Mouse (Mus musculus) liver, adult (tissue): ENCODE results near the gene Psd.

Experiments
- GATA4 ChIP-seq: IDR thresholded peaks from 2 replicates; pipeline ENCODE4 v1.6.1; 2014; ENCODE audit warnings: mild to moderate bottlenecking, low read length; ENCODE audit not compliant: insufficient replicate concordance

Gene Psd

DNA sequence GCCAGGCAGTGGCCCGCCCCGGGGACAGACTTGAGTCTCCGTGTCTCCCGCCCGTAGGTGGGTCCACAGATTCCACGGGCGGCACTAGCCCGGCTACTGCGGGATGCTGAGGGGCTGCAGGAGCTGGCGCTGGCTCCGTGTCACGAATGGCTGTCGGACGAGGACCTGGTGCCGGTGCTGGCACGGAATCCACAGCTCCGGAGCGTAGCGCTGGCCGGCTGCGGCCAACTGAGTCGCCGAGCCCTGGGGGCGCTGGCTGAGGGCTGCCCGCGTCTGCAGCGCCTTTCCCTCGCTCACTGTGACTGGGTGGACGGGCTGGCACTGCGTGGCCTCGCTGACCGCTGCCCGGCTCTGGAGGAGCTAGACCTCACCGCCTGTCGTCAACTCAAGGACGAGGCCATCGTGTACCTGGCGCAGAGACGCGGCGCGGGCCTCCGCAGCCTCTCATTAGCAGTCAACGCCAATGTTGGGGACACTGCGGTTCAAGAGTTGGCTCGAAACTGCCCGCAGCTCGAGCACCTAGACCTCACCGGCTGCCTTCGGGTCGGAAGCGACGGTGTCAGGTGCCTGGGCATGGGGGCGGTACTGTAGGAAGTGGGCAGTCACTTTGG lies 2.2 kb upstream of the Psd start:
- no peak for TF ChIP-seq GATA4

GRCm38 (mm10) chr19:46328081-46329030 lies 1.4 kb upstream of the Psd start, which contains the start of gene Fbxl15:
TSS of gene Fbxl15 (plus strand) at chr19:46328184.
- TF ChIP-seq GATA4, result peak; percentile 10; the same call in 1 of the 2 replicates

GRCm38 (mm10) chr19:46327531-46328064 lies 642 bp upstream of the Psd start:
- TF ChIP-seq GATA4, result no peak

- no peak for TF ChIP-seq GATA4
Observed at GRCm38 (mm10) chr19:46326019-46326755, 769 bp downstream of the Psd start.

DNA sequence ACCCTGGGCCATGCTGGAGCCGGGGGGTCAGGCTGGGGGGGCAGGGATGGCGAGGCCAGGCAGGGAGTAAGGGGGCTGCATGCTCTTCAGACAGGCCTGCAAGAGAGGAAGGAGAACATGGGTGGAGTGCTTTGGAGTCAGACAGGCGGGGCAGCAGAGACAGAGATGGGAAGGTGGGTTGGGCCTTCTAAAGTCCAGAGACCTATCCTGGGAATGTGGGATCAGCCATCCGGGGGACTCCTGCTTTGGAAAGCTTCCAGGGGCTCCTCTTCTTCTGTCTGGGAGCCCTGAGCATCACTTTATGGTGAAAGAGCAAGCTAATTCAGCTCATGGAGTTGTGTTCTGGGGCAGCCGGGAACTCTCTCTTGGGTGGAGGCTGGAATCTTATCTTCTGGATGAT lies 2.0 kb downstream of the Psd start:
- TF ChIP-seq GATA4, result no peak

DNA sequence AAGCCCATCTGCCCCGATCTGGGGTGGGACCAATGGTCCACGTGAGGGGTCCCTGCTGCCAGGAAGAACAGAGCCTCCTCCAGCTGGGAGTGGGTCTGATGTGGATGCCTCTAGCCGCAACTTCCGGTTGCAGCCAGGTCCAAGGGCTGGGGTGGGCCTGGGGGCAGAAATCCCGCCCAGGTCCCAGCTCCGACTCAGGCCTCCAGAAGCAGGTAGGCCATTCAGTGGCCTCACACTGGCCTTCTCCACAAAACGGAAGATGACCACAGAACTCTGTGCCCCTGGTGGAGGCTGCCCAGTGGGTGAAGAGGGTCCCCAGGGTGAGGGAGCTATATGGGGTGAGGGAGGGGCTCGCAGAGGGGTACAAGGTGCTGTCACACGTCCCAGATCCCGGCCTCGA lies 2.6 kb downstream of the Psd start:
- TF ChIP-seq GATA4, result no peak

DNA sequence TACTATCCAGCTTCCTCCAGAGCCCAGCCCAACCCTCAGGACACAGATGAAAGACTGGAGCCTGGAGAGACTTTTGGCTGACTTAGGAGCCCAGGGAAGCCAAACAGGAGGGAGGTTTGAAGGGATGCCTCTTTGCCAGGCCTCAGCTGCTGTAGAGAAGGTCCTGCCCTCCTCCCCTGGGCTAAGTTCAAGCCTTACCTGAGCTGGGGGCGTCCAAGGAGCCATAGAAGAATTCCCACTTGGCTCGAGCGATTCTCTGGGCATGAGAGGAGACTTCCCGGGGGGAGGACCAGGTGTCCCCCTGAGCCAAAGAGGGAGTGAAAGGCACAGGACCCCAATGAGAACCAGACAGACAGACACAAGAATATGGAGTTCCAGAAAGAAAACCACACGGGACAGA lies 3.2 kb downstream of the Psd start:
- no peak for TF ChIP-seq GATA4

- TF ChIP-seq GATA4, result no peak
Observed at GRCm38 (mm10) chr19:46322996-46323572, 3.9 kb downstream of the Psd start.

- TF ChIP-seq GATA4, result no peak
Observed at GRCm38 (mm10) chr19:46322144-46322995, 4.6 kb downstream of the Psd start.

DNA sequence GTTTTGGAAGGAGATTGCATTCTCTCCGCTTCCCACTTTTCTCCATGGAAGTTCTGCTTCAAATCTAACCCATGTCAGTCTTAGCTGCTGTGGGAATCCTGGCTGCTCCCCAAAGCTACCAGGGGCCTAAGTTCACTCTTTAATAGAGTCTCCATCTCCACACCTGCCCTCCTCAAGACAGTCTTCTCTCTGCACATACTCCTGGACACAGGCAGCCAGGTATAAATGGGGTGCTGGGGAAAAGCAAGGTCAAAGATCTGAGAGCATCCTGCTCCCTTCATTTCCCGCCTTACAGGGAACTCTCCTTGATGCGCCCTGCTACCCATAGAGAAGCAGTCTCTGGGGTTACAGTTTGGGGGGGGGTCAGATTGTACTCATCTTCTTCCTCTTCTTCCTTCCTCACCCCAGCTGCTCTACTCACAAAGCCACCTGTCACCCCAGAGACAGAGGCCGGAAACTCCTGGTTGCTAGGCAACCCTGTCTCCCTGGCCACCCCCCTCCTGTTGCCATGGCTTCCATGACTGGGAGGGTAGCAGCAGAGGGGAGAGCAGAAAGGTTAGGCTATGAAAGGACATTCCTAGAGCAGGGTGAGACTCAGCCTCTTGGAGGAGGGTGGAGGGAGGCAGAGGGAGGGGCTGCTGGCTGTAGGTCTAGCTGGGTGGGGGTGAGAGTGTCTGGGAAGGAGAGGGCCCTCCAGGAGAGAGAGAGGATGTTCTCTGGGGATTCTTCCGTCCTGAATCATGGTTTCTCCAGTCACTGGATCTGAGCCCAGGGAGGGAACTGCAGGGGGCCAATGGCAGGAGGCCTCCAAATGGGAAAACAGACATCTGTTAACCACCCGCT lies 5.6 kb downstream of the Psd start:
- TF ChIP-seq GATA4, result no peak

- no peak for TF ChIP-seq GATA4
Observed at GRCm38 (mm10) chr19:46320076-46320785, 6.7 kb downstream of the Psd start.

- TF ChIP-seq GATA4, result no peak
Observed at GRCm38 (mm10) chr19:46318586-46319378, 8.2 kb downstream of the Psd start.

DNA sequence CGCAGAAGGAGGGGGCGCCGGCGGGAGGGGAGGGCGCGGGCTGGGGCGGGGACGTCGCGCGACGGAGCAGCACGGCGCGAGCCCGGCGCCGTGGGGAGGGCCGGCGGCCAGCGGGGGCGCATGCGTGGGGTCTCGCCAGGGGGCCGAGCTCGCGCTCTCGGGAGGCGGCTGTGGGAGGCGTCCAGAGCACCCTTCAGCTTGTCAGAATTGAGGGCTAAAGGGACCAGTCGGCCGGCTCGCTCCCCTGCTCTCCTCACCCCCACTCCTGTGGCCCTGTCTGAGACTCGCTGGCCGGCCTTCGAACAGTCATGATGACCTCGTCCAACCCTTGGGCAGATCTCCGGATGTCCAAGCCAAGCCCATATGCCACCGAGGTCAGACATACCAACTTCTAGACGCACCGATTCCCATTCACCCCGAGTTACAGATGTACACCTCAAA lies 8.9 kb downstream of the Psd start:
- TF ChIP-seq GATA4, result no peak
